Mouse (Mus musculus): ENCODE results near the gene Mrgprh. TPM values are rescaled to one million over a fixed set of nuclear protein-coding genes. Genes with fewer than 3 reads are reported as not detected.

Mrgprh gene
- polyA plus RNA-seq, 2 experiments = 0.10 to 0.38 TPM

GRCm38 (mm10) chr17:12904349-12904748 lies 28.5 kb downstream of the Mrgprh start:
- DNase-seq (ENCODE audit: low spot score) = no peak
- WGBS = 43% methylated on average over 1 of the region's 1 CpGs

DNA sequence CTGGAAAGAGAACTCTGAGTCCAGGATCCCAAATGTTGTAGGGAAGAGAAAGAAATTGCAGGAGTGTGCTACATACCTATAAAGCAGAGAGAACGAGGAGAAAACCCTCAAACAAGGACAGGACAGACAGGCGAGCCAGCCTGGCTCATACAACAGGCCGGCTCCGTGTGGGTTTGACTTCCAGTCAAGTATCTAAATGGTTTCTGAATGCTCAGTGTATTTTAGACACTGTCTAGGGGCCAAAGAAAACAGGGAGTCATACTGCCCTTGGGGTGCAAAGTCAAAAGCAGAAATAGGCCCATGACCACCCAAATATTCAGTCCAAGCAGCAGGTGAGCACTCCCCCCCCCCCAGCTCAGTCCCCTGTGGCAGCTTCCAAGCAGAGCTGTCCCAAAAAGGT lies 30.0 kb downstream of the Mrgprh start:
- Histone ChIP-seq H3K27ac (replicated peaks; ENCODE audit: low read depth, low read length) (no peak overlapping the region), H3K9ac (ENCODE audit: low read depth, low read length, severe bottlenecking) (no peak overlapping the region), H3K4me3 (replicated peaks; ENCODE audit: low read length) (no peak overlapping the region), H3K36me3 (ENCODE audit: control insufficient read depth, insufficient read depth, low read length) (peaks cover 24% of the 10 kb centered on the region), H3K4me2 (replicated peaks; ENCODE audit: low read depth, low read length, severe bottlenecking) (no peak overlapping the region), H3K9me3 (ENCODE audit: control insufficient read depth, low read length) (no peaks in the 10 kb centered on the region), H3K4me1 (ENCODE audit: control insufficient read depth, insufficient read depth, low read length) (peaks cover 9% of the 10 kb centered on the region), H3K27me3 (ENCODE audit: control insufficient read depth, insufficient read depth, low read length) (no peaks in the 10 kb centered on the region)
- TF ChIP-seq POLR2A (IDR thresholded peaks at IDR 0.05; ENCODE audit: borderline replicate concordance, extremely low read depth, insufficient read depth, insufficient read length) = no peak
- ATAC-seq (ENCODE audit: low FRiP score, low read depth) (no peak), DNase-seq (ENCODE audit: low spot score) (no peak)
- WGBS = 89% methylated on average over 4 of the region's 4 CpGs

More at GRCm38 (mm10) chr17:12904349-12904748, 28.5 kb downstream of the Mrgprh start:
- no peak for ATAC-seq (ENCODE audit: low FRiP score, low read depth)
- Histone ChIP-seq H3K4me2 (replicated peaks; ENCODE audit: low read depth, low read length, severe bottlenecking) (no peak overlapping the region), H3K9me3 (ENCODE audit: control insufficient read depth, low read length) (no peaks in the 10 kb centered on the region), H3K36me3 (ENCODE audit: control insufficient read depth, insufficient read depth, low read length) (peaks cover 18% of the 10 kb centered on the region), H3K4me3 (replicated peaks; ENCODE audit: low read length) (no peak overlapping the region), H3K9ac (ENCODE audit: low read depth, low read length, severe bottlenecking) (no peak overlapping the region), H3K27ac (replicated peaks; ENCODE audit: low read depth, low read length) (peak overlapping the region; percentile 63; the same call in 1 of the 2 replicates), H3K4me1 (ENCODE audit: control insufficient read depth, insufficient read depth, low read length) (peaks cover 9% of the 10 kb centered on the region), H3K27me3 (ENCODE audit: control insufficient read depth, insufficient read depth, low read length) (no peaks in the 10 kb centered on the region)
- TF ChIP-seq POLR2A (IDR thresholded peaks at IDR 0.05; ENCODE audit: borderline replicate concordance, extremely low read depth, insufficient read depth, insufficient read length) = no peak

GRCm38 (mm10) chr17:12906436-12906835 lies 30.6 kb downstream of the Mrgprh start:
- Histone ChIP-seq H3K27me3 (ENCODE audit: control insufficient read depth, insufficient read depth, low read length) (no peaks in the 10 kb centered on the region), H3K4me3 (replicated peaks; ENCODE audit: low read length) (no peak overlapping the region), H3K4me2 (replicated peaks; ENCODE audit: low read depth, low read length, severe bottlenecking) (no peak overlapping the region), H3K27ac (replicated peaks; ENCODE audit: low read depth, low read length) (no peak overlapping the region), H3K9me3 (ENCODE audit: control insufficient read depth, low read length) (no peaks in the 10 kb centered on the region), H3K9ac (ENCODE audit: low read depth, low read length, severe bottlenecking) (no peak overlapping the region), H3K36me3 (ENCODE audit: control insufficient read depth, insufficient read depth, low read length) (peaks cover 28% of the 10 kb centered on the region), H3K4me1 (ENCODE audit: control insufficient read depth, insufficient read depth, low read length) (peaks cover 9% of the 10 kb centered on the region)
- ATAC-seq (ENCODE audit: low FRiP score, low read depth) (no peak), DNase-seq (ENCODE audit: low spot score) (no peak)
- 91% methylated on average over 9 of the region's 9 CpGs for WGBS
- TF ChIP-seq POLR2A (IDR thresholded peaks at IDR 0.05; ENCODE audit: borderline replicate concordance, extremely low read depth, insufficient read depth, insufficient read length) = no peak

GRCm38 (mm10) chr17:12909361-12910280 lies 33.8 kb downstream of the Mrgprh start, which contains the start of gene Pnldc1:
TSS of gene Pnldc1 (minus strand) at chr17:12910230.
- no peak for TF ChIP-seq POLR2A (IDR thresholded peaks at IDR 0.05; ENCODE audit: borderline replicate concordance, extremely low read depth, insufficient read depth, insufficient read length)
- 72% methylated on average over 35 of the region's 35 CpGs for WGBS
- Histone ChIP-seq H3K9me3 (ENCODE audit: control insufficient read depth, low read length) (no peaks in the 10 kb centered on the region), H3K36me3 (ENCODE audit: control insufficient read depth, insufficient read depth, low read length) (peaks cover 50% of the 10 kb centered on the region), H3K27ac (replicated peaks; ENCODE audit: low read depth, low read length) (no peak within 1 kb of the TSS), H3K4me1 (ENCODE audit: control insufficient read depth, insufficient read depth, low read length) (no peaks in the 10 kb centered on the region), H3K27me3 (ENCODE audit: control insufficient read depth, insufficient read depth, low read length) (no peaks in the 10 kb centered on the region), H3K9ac (ENCODE audit: low read depth, low read length, severe bottlenecking) (no peak within 1 kb of the TSS), H3K4me2 (replicated peaks; ENCODE audit: low read depth, low read length, severe bottlenecking) (no peak within 1 kb of the TSS), H3K4me3 (replicated peaks; ENCODE audit: low read length) (no peak within 1 kb of the TSS)
- ATAC-seq (ENCODE audit: low FRiP score, low read depth) (no peak), DNase-seq (ENCODE audit: low spot score) (no peak)

DNA sequence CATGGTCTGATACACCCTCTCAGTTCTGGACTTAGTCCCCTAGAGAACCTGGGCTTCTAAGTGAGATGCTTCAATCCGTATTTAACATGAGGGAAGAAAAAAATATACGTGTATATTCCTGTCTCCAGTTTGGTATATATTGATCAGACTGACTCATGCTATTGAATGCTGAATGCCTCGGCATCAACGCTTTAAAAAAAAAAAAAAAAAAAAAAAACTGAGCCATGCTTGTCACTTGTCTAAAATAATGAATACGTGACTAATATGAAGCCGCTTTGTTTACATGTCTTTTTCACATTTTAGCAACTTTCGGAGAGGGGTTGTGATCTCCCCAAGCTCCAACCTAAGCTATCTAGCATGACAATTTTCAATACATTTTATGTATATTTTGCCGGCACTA lies 34.6 kb downstream of the Mrgprh start:
- no peak for DNase-seq (ENCODE audit: low spot score)
- Histone ChIP-seq H3K9ac (ENCODE audit: low read depth, low read length, severe bottlenecking) (no peak overlapping the region), H3K4me2 (replicated peaks; ENCODE audit: low read depth, low read length, severe bottlenecking) (no peak overlapping the region), H3K27ac (replicated peaks; ENCODE audit: low read depth, low read length) (no peak overlapping the region), H3K27me3 (ENCODE audit: control insufficient read depth, insufficient read depth, low read length) (no peaks in the 10 kb centered on the region), H3K4me1 (ENCODE audit: control insufficient read depth, insufficient read depth, low read length) (peaks cover 3% of the 10 kb centered on the region; the same call in 1 of the 2 replicates), H3K4me3 (replicated peaks; ENCODE audit: low read length) (no peak overlapping the region), H3K9me3 (ENCODE audit: control insufficient read depth, low read length) (no peaks in the 10 kb centered on the region), H3K36me3 (ENCODE audit: control insufficient read depth, insufficient read depth, low read length) (peaks cover 45% of the 10 kb centered on the region)
- TF ChIP-seq POLR2A (IDR thresholded peaks at IDR 0.05; ENCODE audit: borderline replicate concordance, extremely low read depth, insufficient read depth, insufficient read length) = no peak
- no peak for ATAC-seq (ENCODE audit: low FRiP score, low read depth)
- WGBS = 89% methylated on average over 8 of the region's 8 CpGs

Data from limb, embryonic 14.5 days (tissue).